Mouse (Mus musculus) embryonic facial prominence, embryonic 10.5 days (tissue): Measurements from ENCODE around the gene Gm49388. TPM values are rescaled to one million over a fixed set of nuclear protein-coding genes. Genes with fewer than 3 reads are reported as not detected.

ENCODE experiments used
- DNase-seq: peaks from one replicate; pipeline ENCODE4 v3.0.0-alpha.2; 2017; ENCODE audit warnings: low spot score
- H3K27ac ChIP-seq: fragments of 300-500 bp; sonication (generic); replicated peaks from 2 replicates; pipeline ENCODE4 v1.5.1; 2016; ENCODE audit warnings: mild to moderate bottlenecking
- H3K27me3 ChIP-seq: fragments of 300-500 bp; sonication (generic); replicated peaks from 2 replicates; pipeline ENCODE4 v1.6.1; 2016; ENCODE audit warnings: low read depth, mild to moderate bottlenecking; ENCODE audit not compliant: poor library complexity, severe bottlenecking
- H3K36me3 ChIP-seq: fragments of 300-500 bp; sonication (generic); replicated peaks from 2 replicates; pipeline ENCODE4 v1.6.1; 2016; ENCODE audit warnings: mild to moderate bottlenecking, moderate library complexity
- H3K4me1 ChIP-seq: fragments of 300-500 bp; sonication (generic); 2 replicates; pipeline ENCODE4 v1.6.1; 2016
- H3K4me3 ChIP-seq: fragments of 300-500 bp; sonication (generic); 2 replicates; pipeline ENCODE4 v1.5.1; 2016; ENCODE audit warnings: mild to moderate bottlenecking, moderate library complexity
- H3K9me3 ChIP-seq: fragments of 300-500 bp; sonication (generic); 2 replicates; pipeline ENCODE4 v1.6.1; 2016; ENCODE audit warnings: mild to moderate bottlenecking
- WGBS: fragments of 180-500 bp; shearing (Covaris S2); methylation state at CpG from one replicate; pipeline ENCODE4 v1.1.7; 2016; 5-methylcytosine and 5-hydroxymethylcytosine counted together
- polyA plus RNA-seq: library from polyadenylated mRNA; unstranded; fragments of >200 nt; fragmentation: Nextera tagmentation; extraction: Ambion mirVana; gene quantifications from 2 replicates; pipeline ENCODE4 v1.2.1, GENCODE M21; 2016

The Gm49388 gene
- polyA plus RNA-seq, 1 experiment from 2014 or later = not detected

- Histone ChIP-seq H3K27ac (no peak overlapping the region), H3K4me3 (0 out of 2 replicates have a peak overlapping the region, but pooled peaks have one; percentile 4), H3K27me3 (no peaks in the 10 kb centered on the region), H3K4me1 (peaks cover 9% of the 10 kb centered on the region), H3K9me3 (no peaks in the 10 kb centered on the region), H3K36me3 (peaks cover 98% of the 10 kb centered on the region)
- 93% methylated on average over 4 of the region's 4 CpGs for WGBS
- no peak for DNase-seq
Measured at GRCm38 (mm10) chr7:127798591-127798990, 13.2 kb downstream of the Gm49388 start.

- Histone ChIP-seq H3K36me3 (peaks cover 98% of the 10 kb centered on the region), H3K4me3 (0 out of 2 replicates have a peak overlapping the region, but pooled peaks have one; percentile 4), H3K9me3 (no peaks in the 10 kb centered on the region), H3K4me1 (peaks cover 9% of the 10 kb centered on the region), H3K27ac (no peak overlapping the region), H3K27me3 (no peaks in the 10 kb centered on the region)
- DNase-seq = no peak
- 91% methylated on average over 13 of the region's 13 CpGs for WGBS
Measured at GRCm38 (mm10) chr7:127799211-127799610, 13.8 kb downstream of the Gm49388 start.

DNA sequence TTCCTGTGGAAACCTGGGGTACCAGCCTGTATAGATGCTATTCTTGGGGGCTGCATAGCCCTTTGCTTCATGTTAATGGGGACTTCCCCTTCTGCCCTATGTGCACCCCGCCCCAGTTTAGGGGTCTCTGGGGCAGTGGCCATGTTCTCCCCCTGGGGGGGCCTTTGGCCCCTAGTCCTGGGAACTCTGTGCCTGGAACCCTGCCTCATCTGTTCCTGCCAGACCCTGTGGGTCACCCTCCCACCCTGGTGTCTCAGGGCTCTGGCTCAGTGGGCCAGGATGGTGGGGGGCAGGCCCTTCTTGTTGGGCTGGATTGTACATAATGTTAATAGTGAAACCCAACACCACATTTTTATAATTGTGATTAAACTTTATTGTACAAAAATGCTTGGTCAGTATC lies 14.3 kb downstream of the Gm49388 start:
- no peak for DNase-seq
- Histone ChIP-seq H3K36me3 (peaks cover 96% of the 10 kb centered on the region), H3K9me3 (no peaks in the 10 kb centered on the region), H3K27me3 (no peaks in the 10 kb centered on the region), H3K27ac (no peak overlapping the region), H3K4me3 (no peak overlapping the region), H3K4me1 (peaks cover 9% of the 10 kb centered on the region)
- 89% methylated on average over 1 of the region's 1 CpGs for WGBS

DNA sequence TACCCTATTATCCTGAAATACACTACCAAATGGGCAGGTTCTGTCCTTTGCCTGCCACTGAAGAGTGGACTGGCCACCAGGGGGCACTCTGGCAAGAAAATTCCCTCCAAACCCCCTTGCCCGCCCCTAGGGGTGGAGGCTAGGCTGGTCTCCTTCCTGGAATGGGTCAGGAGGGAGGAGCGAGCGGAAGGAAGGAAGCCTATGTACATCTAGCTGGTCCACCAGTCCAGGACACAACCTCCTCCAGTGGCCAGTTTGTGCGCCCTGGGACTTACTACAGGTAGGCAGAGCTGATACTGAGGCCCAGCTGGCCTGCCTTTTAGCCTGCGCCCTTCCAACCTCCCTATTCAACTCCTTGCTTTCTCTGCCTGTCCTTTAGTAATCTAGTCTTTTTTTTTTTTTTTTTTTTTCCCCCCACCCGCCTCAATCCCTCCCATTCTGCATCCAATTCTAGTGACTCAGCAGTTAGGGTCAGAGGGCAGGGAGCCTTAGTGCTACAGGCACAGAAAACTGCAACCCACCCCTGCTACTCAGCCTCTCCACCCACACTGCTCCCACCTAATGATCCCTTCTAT lies 15.1 kb downstream of the Gm49388 start, which contains the start of gene Hsd3b7:
Hsd3b7 (plus strand) TSS at position 170 of the 575 bp plus-strand sequence.
- Histone ChIP-seq H3K9me3 (no peaks in the 10 kb centered on the region), H3K4me1 (peaks cover 9% of the 10 kb centered on the region), H3K27ac (no peak within 1 kb of the TSS), H3K36me3 (peaks cover 90% of the 10 kb centered on the region), H3K4me3 (peak within 1 kb of the TSS; percentile 26; the same call in 1 of the 2 replicates), H3K27me3 (no peaks in the 10 kb centered on the region)
- 28% methylated on average over 6 of the region's 6 CpGs for WGBS
- DNase-seq = peak; percentile 93

- no peak overlapping the region for H3K4me3 ChIP-seq
- 92% methylated on average over 8 of the region's 8 CpGs for WGBS
Measured at GRCm38 (mm10) chr7:127801010-127801621, 15.7 kb downstream of the Gm49388 start.

DNA sequence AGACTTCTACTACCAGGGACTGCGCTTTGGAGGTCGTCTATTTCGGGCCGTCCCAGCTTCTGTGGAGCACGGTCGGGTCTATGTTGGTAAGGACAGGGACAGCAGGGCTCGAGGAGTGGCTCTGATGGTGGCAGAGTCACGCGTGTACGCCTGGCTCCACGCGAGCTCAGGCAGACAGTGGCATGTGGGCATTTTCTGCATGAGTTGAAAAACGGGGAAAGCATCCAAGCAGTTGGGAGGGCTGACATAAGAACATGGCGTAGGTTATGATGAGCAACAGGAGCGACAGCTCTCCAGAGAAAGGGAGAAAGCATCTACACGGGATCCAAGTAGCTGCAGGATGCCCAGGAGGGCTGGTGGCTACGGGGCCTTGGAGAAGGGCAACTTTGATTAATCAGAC lies 16.9 kb downstream of the Gm49388 start:
- no peak for DNase-seq
- Histone ChIP-seq H3K36me3 (peaks cover 81% of the 10 kb centered on the region), H3K4me3 (no peak overlapping the region), H3K27me3 (no peaks in the 10 kb centered on the region), H3K9me3 (no peaks in the 10 kb centered on the region), H3K27ac (no peak overlapping the region), H3K4me1 (peaks cover 9% of the 10 kb centered on the region)
- 92% methylated on average over 17 of the region's 17 CpGs for WGBS

More at GRCm38 (mm10) chr7:127801010-127801621, 15.7 kb downstream of the Gm49388 start:
- Histone ChIP-seq H3K27ac (no peak overlapping the region), H3K27me3 (no peaks in the 10 kb centered on the region), H3K36me3 (peaks cover 87% of the 10 kb centered on the region), H3K4me1 (peaks cover 9% of the 10 kb centered on the region), H3K9me3 (no peaks in the 10 kb centered on the region)
- no peak for DNase-seq

DNA sequence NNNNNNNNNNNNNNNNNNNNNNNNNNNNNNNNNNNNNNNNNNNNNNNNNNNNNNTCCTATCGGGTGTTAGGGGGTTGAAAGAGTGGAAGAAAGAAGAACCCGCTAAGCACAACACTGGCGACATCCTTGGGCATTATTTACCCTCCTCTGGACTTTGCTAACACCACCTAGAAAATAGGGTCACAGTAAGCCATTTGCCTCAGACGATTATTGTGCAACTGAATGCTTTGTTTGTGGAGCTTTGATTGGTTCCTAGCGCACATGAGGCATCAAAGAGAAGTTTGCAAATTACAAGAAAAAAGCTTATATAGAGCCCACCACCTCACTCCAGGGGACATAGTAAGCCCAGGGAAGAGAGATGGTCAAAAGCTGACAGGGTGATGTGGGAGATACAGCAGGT lies 23.4 kb downstream of the Gm49388 start:
- H3K27me3 ChIP-seq = no peaks in the 10 kb centered on the region
- no peaks in the 10 kb centered on the region for H3K9me3 ChIP-seq
- WGBS = 79% methylated on average over 5 of the region's 5 CpGs
- H3K27ac ChIP-seq = no peak overlapping the region
- no peak overlapping the region for H3K4me3 ChIP-seq
- no peaks in the 10 kb centered on the region for H3K4me1 ChIP-seq
- DNase-seq = no peak
- H3K36me3 ChIP-seq = peaks cover 66% of the 10 kb centered on the region

DNA sequence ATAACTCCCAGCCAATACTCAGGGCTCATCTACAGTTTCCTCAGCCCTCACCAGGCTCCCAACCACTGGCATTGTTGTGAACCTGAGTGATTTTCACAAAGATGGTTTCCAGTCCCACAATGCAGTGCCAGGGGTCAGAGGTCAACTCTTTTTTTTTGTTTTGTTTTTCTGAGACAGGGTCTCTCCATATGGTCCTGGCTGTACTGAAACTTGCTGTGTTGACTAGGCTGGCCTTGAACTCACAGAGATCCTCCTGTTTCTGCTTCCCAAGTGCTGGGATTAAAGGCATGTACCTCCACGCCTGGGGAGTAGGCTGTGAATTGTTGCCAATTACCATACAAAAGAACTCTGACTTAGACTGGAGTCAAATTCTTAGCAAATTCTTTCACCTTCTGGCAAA lies 24.4 kb downstream of the Gm49388 start:
- Histone ChIP-seq H3K36me3 (peaks cover 69% of the 10 kb centered on the region), H3K4me3 (no peak overlapping the region), H3K9me3 (no peaks in the 10 kb centered on the region), H3K27ac (no peak overlapping the region), H3K27me3 (no peaks in the 10 kb centered on the region), H3K4me1 (no peaks in the 10 kb centered on the region)
- WGBS = 81% methylated on average over 1 of the region's 1 CpGs
- DNase-seq = no peak

- Histone ChIP-seq H3K4me1 (peaks cover under 1% of the 10 kb centered on the region; the same call in 1 of the 2 replicates), H3K9me3 (no peaks in the 10 kb centered on the region), H3K4me3 (no peak overlapping the region), H3K27ac (no peak overlapping the region), H3K36me3 (peaks cover 69% of the 10 kb centered on the region), H3K27me3 (no peaks in the 10 kb centered on the region)
- WGBS = 76% methylated on average over 10 of the region's 10 CpGs
- DNase-seq = no peak
Measured at GRCm38 (mm10) chr7:127810650-127811049, 25.2 kb downstream of the Gm49388 start.

DNA sequence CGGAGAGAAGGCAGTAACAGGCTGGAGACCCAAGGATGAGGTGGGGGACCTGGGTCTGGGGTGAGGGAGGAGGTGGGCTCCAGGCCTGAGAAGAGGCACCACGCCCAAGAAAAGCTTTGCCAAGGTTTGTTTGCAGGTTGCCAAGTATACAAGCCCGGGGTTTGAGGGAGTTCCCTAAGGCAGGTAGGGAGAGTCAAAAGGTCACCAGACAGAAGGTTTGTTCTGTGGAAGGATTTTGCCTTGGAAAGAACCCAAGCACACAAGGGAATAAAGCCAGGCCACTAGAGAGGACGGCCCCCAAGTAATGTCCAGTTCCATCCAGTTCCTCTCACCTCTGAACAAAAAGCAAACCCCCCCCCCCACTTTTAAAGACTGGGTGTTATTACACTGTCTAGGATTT lies 25.8 kb downstream of the Gm49388 start:
- 78% methylated on average over 4 of the region's 4 CpGs for WGBS

DNA sequence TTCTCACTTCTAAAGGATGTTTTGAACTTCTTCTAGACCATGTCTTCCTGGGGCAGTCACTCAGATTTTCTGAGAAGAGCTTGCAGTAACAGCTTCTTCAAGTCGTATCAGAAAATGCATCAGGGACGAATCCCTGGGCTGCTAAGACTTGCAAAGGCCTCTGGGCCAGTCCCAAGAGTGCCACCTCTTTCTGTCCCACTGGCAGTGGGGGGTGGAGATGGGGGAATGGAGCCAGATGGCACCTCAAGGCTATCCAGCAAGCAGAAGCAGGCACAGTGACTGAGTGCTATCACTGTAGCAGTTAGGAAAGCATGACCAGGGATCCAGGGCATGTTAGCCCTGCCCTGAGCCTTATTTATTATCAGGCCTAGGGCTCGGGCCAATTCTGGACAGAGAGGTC lies 26.9 kb downstream of the Gm49388 start:
- Histone ChIP-seq H3K4me3 (no peak overlapping the region), H3K27ac (no peak overlapping the region), H3K36me3 (peaks cover 61% of the 10 kb centered on the region), H3K4me1 (peaks cover 6% of the 10 kb centered on the region; the same call in 1 of the 2 replicates), H3K9me3 (no peaks in the 10 kb centered on the region), H3K27me3 (no peaks in the 10 kb centered on the region)
- no peak for DNase-seq
- WGBS = 85% methylated on average over 3 of the region's 3 CpGs

More for the DNA sequence above, 25.8 kb downstream of the Gm49388 start:
- no peak overlapping the region for H3K27ac ChIP-seq
- no peak for DNase-seq
- H3K36me3 ChIP-seq = peaks cover 68% of the 10 kb centered on the region
- H3K4me1 ChIP-seq = peaks cover 6% of the 10 kb centered on the region; the same call in 1 of the 2 replicates
- no peaks in the 10 kb centered on the region for H3K27me3 ChIP-seq
- H3K4me3 ChIP-seq = no peak overlapping the region
- no peaks in the 10 kb centered on the region for H3K9me3 ChIP-seq

DNA sequence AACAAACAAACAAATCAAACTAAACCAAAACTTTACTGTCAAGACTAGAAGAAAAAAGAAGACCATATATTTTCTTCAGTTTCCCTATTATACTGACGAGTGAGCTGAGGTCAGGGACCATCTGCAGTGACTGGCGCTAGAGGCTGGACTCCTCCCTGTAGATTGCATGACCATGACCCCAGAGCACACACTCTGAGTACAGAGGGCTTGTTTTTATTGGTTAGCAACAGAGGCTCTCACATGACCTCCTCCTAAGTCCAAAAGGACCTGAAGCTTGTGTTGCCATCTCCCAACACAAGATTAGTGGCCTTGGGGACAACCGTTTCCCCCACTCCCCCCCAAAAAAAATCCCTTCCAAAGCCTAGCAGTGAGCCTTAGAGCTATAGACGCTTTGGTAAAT lies 28.4 kb downstream of the Gm49388 start:
- H3K36me3 ChIP-seq = peaks cover 66% of the 10 kb centered on the region
- no peaks in the 10 kb centered on the region for H3K9me3 ChIP-seq
- H3K27me3 ChIP-seq = no peaks in the 10 kb centered on the region
- H3K27ac ChIP-seq = no peak overlapping the region
- WGBS = 84% methylated on average over 4 of the region's 4 CpGs
- no peak overlapping the region for H3K4me3 ChIP-seq
- no peak for DNase-seq
- H3K4me1 ChIP-seq = peaks cover 6% of the 10 kb centered on the region; the same call in 1 of the 2 replicates
